Mouse (Mus musculus): ENCODE measurements at regions not wholly inside any gene's neighbourhood (a gene's known extent, or its start where the extent isn't known, plus 50 kb on each side); places are given as distances from the start of the nearest gene placed in this dataset.

- no peak for TF ChIP-seq CTCF (IDR thresholded peaks at IDR 0.05; ENCODE audit: borderline replicate concordance, insufficient read depth, low read length)
- TF ChIP-seq POLR2A (IDR thresholded peaks at IDR 0.05; ENCODE audit: low read depth, low read length), result no peak
These were observed 119.2 kb upstream of the Tsc22d1 start for GRCm38 (mm10) chr14:76295411-76296169.

Data from embryonic fibroblast, embryonic 13.5 days (primary cell).